Mouse (Mus musculus) C2C12 (cell line): ENCODE measurements around the gene Nipal1. TPM values are rescaled to one million over a fixed set of nuclear protein-coding genes. Genes with fewer than 3 reads are reported as not detected.

Experiments
- H3K27me3 ChIP-seq: one replicate; pipeline ENCODE4 v1.6.1; 2011; ENCODE audit not compliant: control insufficient read depth, insufficient read depth, insufficient read length
- H3K36me3 ChIP-seq: one replicate; pipeline ENCODE4 v1.6.1; 2011; ENCODE audit not compliant: control insufficient read depth, insufficient read depth
- H3K4me3 ChIP-seq: one replicate; pipeline ENCODE4 v1.5.1; 2011; ENCODE audit warnings: mild to moderate bottlenecking, control low read depth; ENCODE audit not compliant: poor library complexity, insufficient read depth, severe bottlenecking
- H3K79me2 ChIP-seq: one replicate; pipeline ENCODE4 v1.6.1; 2011; ENCODE audit not compliant: control insufficient read depth, insufficient read depth
- H3K79me3 ChIP-seq: one replicate; pipeline ENCODE4 v1.6.1; 2011; ENCODE audit warnings: low read depth, control low read depth
- H3ac ChIP-seq: one replicate; pipeline ENCODE3; 2011; ENCODE audit warnings: low read depth; ENCODE audit not compliant: control insufficient read depth, insufficient read length
- CEBPB ChIP-seq: IDR thresholded peaks from one replicate; pipeline ENCODE4 v1.6.1; 2011; ENCODE audit warnings: low read depth, mild to moderate bottlenecking, control low read depth, moderate library complexity
- CTCF ChIP-seq: IDR thresholded peaks from one replicate; pipeline ENCODE4 v1.5.1; 2011; ENCODE audit not compliant: control insufficient read depth, insufficient read depth, insufficient read length
- FOSL1 ChIP-seq: IDR thresholded peaks from one replicate; pipeline ENCODE4 v1.8.0; 2011; ENCODE audit warnings: mild to moderate bottlenecking, low read length; ENCODE audit not compliant: poor library complexity, insufficient read depth, severe bottlenecking
- MAX ChIP-seq: IDR thresholded peaks from one replicate; pipeline ENCODE4 v1.6.1; 2011; ENCODE audit warnings: mild to moderate bottlenecking, control low read depth
- MYOD1 ChIP-seq: IDR thresholded peaks from one replicate; pipeline ENCODE4 v1.6.1; 2011; ENCODE audit warnings: low read depth; ENCODE audit not compliant: control insufficient read depth, insufficient read length
- MYOG ChIP-seq: IDR thresholded peaks from one replicate; pipeline ENCODE4 v1.6.1; 2011; ENCODE audit not compliant: control insufficient read depth, insufficient read length; ENCODE audit errors: extremely low read depth
- USF1 ChIP-seq: IDR thresholded peaks from one replicate; pipeline ENCODE4 v1.6.1; 2011; ENCODE audit warnings: low read depth, mild to moderate bottlenecking, control low read depth, moderate library complexity
- polyA plus RNA-seq: library from polyadenylated mRNA; unstranded; fragments of >200 nt; fragmentation: generic; extraction: Trizol; gene quantifications from one replicate; pipeline ENCODE4 v1.2.1, GENCODE M21; 2012; ENCODE audit warnings: missing spikeins

Gene Nipal1
- polyA plus RNA-seq, 1 experiment = 0.50 TPM

DNA sequence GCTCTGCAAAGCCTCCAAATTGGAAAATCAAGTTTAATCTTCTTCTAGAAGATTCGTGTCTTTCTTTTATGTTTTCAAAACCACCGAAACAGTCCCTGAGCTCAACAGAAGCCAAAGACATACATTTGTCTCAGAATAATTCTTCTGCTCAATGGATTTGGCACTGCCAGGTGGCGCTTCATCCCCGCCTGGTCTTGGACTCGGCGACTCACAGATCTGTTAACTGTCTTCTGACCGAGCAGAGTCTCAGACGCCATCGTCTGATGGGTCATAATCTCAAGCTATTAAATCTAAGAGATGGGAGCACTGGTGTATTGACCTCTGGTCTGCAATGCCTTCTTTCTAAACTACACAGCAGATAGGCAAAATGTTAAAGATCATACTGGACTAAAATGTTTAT, 20.8 kb downstream of the Nipal1 start:
- no peaks in the 10 kb centered on the region for H3K36me3 ChIP-seq
- no peaks in the 10 kb centered on the region for H3K27me3 ChIP-seq
- H3K4me3 ChIP-seq = no peak overlapping the region
- H3K79me2 ChIP-seq = no peaks in the 10 kb centered on the region
- H3K79me3 ChIP-seq = no peaks in the 10 kb centered on the region
- TF ChIP-seq CEBPB = no peak
- TF ChIP-seq CTCF = no peak
- TF ChIP-seq USF1 = no peak
- TF ChIP-seq MAX = no peak
- TF ChIP-seq MYOD1 = no peak
- TF ChIP-seq MYOG = no peak
- no peak for TF ChIP-seq FOSL1
- H3ac ChIP-seq = no peak overlapping the region

DNA sequence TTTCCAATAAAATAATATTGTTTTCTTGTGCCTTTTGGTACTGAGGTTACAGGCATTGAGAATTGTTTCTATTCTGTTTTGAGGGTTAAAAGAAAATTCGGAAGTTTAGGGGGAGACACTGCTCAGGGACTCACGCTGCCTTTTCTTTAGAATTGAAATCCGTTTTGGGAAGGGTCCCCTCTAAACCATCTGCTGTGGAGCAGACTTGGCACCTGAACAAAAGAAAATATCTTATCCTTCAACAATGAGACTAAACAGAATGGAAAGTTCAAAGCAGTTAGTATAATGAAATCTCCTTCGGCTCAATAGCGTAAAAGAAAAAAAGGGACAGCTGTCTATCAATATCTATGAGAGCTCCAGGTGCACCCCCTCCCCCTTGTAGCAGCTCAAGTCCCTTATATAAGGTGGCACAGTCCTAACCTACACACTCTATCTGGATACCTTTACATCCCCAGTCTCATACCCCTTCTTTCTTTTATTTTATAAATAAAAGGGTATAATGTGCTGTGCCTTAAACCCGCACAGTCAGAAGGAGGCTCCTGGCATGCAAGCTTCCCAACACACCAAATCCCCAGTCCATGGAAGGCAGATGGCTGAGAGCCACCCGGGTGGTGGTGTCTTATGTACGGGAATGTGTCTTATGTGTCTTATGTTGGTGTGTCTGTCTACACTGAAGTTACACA, 23.6 kb downstream of the Nipal1 start:
- no peak for TF ChIP-seq MYOD1
- no peak for TF ChIP-seq FOSL1
- no peak for TF ChIP-seq CTCF
- TF ChIP-seq MYOG = no peak
- TF ChIP-seq MAX = no peak
- no peak for TF ChIP-seq USF1
- TF ChIP-seq CEBPB = no peak
- Histone ChIP-seq H3K4me3 (no peak overlapping the region), H3K36me3 (no peaks in the 10 kb centered on the region), H3K27me3 (no peaks in the 10 kb centered on the region), H3K79me3 (no peaks in the 10 kb centered on the region), H3K79me2 (no peaks in the 10 kb centered on the region), H3ac (no peak overlapping the region)

DNA sequence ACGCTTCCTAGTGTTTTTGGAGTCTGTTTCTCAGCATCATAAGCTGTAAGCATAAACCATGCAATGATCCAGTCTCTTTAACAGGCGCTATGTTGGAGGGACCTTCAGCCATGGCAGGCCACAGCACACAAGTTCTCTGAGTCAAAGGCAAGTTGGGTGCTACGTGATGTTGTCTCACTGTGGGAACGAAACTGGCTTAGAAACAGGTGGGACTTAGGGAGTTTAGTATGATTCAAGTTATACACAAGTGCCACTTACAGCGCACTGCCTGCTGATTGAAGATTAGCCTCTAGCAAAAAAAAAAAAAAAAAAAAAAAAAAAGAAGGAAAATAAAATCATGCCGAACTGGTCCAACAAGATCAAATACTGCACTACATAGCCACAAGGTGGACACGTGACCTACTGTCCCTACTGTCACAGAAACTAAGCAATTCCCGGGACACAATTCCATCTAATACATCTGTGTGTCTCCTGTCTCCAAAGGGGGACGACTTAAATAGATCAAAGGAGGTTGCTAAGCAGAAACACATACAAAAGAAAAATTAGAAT, 27.5 kb downstream of the Nipal1 start:
- H3K36me3 ChIP-seq = no peaks in the 10 kb centered on the region
- H3K79me3 ChIP-seq = no peaks in the 10 kb centered on the region
- no peak overlapping the region for H3ac ChIP-seq
- TF ChIP-seq MAX = no peak
- TF ChIP-seq CEBPB = no peak
- no peak for TF ChIP-seq MYOG
- no peak for TF ChIP-seq CTCF
- no peak for TF ChIP-seq FOSL1
- no peak for TF ChIP-seq MYOD1
- no peak for TF ChIP-seq USF1
- no peak overlapping the region for H3K4me3 ChIP-seq
- no peaks in the 10 kb centered on the region for H3K79me2 ChIP-seq
- H3K27me3 ChIP-seq = no peaks in the 10 kb centered on the region

DNA sequence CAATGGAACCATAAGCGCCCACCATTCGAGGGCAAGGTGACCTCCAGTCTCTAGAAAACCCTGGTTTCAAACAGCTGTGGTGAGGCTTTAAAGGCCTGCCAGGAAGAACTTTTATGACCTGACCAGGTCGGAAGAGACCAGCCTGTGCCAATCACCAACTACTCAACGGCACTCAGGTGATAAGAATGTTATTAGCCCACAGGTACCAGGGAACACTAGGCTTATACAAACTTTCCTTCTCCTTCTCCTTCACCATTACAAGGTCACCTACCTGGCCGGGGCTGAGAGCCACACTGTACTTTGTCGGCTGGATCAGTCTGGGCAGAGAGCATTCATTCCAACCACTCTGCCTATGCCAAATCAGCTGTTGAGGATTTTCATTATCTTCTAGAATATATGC, 33.9 kb downstream of the Nipal1 start:
- Histone ChIP-seq H3K36me3 (no peaks in the 10 kb centered on the region), H3K27me3 (no peaks in the 10 kb centered on the region), H3K79me2 (no peaks in the 10 kb centered on the region), H3K4me3 (no peak overlapping the region), H3ac (no peak overlapping the region), H3K79me3 (no peaks in the 10 kb centered on the region)
- TF ChIP-seq CEBPB (no peak), MYOD1 (no peak), USF1 (no peak), MAX (no peak), FOSL1 (no peak), CTCF (no peak), MYOG (no peak)

GRCm38 (mm10) chr5:72689556-72689955, 42.0 kb downstream of the Nipal1 start:
- H3K4me3 ChIP-seq = no peak overlapping the region
- H3K79me2 ChIP-seq = no peaks in the 10 kb centered on the region
- H3K79me3 ChIP-seq = no peaks in the 10 kb centered on the region
- no peaks in the 10 kb centered on the region for H3K36me3 ChIP-seq
- no peaks in the 10 kb centered on the region for H3K27me3 ChIP-seq
- H3ac ChIP-seq = no peak overlapping the region
- TF ChIP-seq CTCF = no peak
- no peak for TF ChIP-seq MYOG
- TF ChIP-seq MYOD1 = no peak

DNA sequence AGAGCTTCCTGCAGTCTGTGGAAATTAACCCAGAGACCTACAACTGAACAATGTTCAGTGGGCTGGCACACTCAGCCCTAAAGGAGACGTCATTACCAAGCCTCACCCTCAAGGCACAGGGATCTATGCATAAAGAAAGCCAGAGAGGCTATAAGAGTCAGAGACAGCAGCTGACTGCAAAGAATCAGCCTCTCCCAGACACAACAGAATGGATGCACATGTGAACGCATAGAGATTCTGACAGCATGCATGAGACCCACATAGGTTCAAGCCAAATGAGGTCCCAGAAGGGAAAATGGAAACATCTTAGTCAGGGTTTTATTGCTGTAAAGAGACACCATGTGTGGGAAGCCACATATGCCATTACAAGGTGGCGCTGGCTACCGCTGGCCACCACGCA, 42.9 kb downstream of the Nipal1 start:
- H3K79me3 ChIP-seq = no peaks in the 10 kb centered on the region
- TF ChIP-seq CEBPB (no peak), FOSL1 (no peak), USF1 (no peak), MAX (no peak), MYOD1 (no peak), CTCF (no peak), MYOG (no peak)
- no peak overlapping the region for H3ac ChIP-seq
- no peaks in the 10 kb centered on the region for H3K27me3 ChIP-seq
- H3K79me2 ChIP-seq = no peaks in the 10 kb centered on the region
- no peaks in the 10 kb centered on the region for H3K36me3 ChIP-seq
- H3K4me3 ChIP-seq = no peak overlapping the region
